Mouse (Mus musculus) G1E (cell line): Measurements from ENCODE around the gene Cabp2.

ENCODE experiments used
- CTCF ChIP-seq: IDR thresholded peaks from 2 replicates; pipeline ENCODE4 v1.5.1; 2012; ENCODE audit warnings: low read depth, low read length, inconsistent platforms, mixed read lengths
- GATA1 ChIP-seq: IDR thresholded peaks from 2 replicates; pipeline ENCODE4 v1.6.1; 2012; ENCODE audit warnings: borderline replicate concordance, low read length, inconsistent platforms, mixed read lengths
- TAL1 ChIP-seq: conservative IDR thresholded peaks from 2 replicates; pipeline ENCODE4 v1.6.1; 2012; ENCODE audit warnings: low read depth, low read length, inconsistent platforms, mixed read lengths

- TF ChIP-seq CTCF (no peak), GATA1 (no peak), TAL1 (no peak)
Measured at GRCm38 (mm10) chr19:4097441-4097825, 16.1 kb downstream of the Cabp2 start.
